Mouse (Mus musculus): ENCODE measurements at regions not wholly inside any gene's neighbourhood (a gene's known extent, or its start where the extent isn't known, plus 50 kb on each side); places are given as distances from the start of the nearest gene placed in this dataset.

- TF ChIP-seq CTCF (IDR thresholded peaks at IDR 0.05; ENCODE audit: control insufficient read depth, insufficient read depth, insufficient read length) (no peak), CEBPB (IDR thresholded peaks at IDR 0.05; ENCODE audit: low read depth) (no peak)
Measured at GRCm38 (mm10) chr6:100032701-100033100, 254.6 kb downstream of the Rybp start.

Measured in C2C12 (cell line).